Mouse (Mus musculus) spleen, adult 12 weeks (tissue): ENCODE data around the gene Tomm6.
A peak's percentile ranks its signal among the peaks of the same experiment; 100 is the strongest.
"Not testable (repeated sequence)": the region's sequence is repeated elsewhere in the genome, so short reads cannot be mapped to it uniquely, and the experiment has no call there.

ENCODE experiments used
- DNase-seq: peaks from one replicate; pipeline ENCODE4 v3.0.0; 2022; ENCODE audit warnings: low spot score

Tomm6 gene

GRCm38 (mm10) chr17:47694503-47695336, 6.5 kb upstream of the Tomm6 start, which contains the start of gene Prickle4:
Prickle4 (minus strand) TSS chr17:47694736.
- peak; percentile 90 for DNase-seq

DNA sequence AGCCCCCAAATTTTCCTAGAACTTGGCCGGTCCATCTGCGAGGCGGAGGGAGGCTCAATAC, 6.1 kb upstream of the Tomm6 start, which contains the start of gene Gm21981:
Gm21981 (minus strand) TSS at position 14 of the 61 bp plus-strand sequence.
- no peak for DNase-seq

GRCm38 (mm10) chr17:47693671-47694441, 5.7 kb upstream of the Tomm6 start:
- DNase-seq: no peak

- DNase-seq: no peak
Observed at GRCm38 (mm10) chr17:47691650-47692049, 3.5 kb upstream of the Tomm6 start.

DNA sequence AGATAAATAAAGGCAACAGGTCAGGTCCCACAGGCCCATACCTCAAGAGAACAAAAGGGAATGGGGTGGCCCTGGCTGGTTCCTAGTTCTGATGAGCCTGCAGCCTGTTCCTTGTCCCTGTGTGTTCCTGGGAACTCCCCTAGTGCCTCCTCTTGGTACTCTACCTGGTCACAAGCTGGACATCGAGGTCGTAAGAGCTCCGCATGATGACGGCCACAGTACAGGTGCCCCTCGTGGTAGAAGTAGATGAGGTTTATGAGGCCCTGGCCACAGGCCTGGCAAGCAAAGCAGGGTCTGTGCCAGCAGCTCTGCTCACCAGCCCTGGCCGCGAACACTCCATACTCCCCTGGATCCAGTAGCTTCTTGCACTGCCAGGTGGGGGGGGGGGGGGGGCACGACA, 1.7 kb upstream of the Tomm6 start:
- no peak for DNase-seq

DNA sequence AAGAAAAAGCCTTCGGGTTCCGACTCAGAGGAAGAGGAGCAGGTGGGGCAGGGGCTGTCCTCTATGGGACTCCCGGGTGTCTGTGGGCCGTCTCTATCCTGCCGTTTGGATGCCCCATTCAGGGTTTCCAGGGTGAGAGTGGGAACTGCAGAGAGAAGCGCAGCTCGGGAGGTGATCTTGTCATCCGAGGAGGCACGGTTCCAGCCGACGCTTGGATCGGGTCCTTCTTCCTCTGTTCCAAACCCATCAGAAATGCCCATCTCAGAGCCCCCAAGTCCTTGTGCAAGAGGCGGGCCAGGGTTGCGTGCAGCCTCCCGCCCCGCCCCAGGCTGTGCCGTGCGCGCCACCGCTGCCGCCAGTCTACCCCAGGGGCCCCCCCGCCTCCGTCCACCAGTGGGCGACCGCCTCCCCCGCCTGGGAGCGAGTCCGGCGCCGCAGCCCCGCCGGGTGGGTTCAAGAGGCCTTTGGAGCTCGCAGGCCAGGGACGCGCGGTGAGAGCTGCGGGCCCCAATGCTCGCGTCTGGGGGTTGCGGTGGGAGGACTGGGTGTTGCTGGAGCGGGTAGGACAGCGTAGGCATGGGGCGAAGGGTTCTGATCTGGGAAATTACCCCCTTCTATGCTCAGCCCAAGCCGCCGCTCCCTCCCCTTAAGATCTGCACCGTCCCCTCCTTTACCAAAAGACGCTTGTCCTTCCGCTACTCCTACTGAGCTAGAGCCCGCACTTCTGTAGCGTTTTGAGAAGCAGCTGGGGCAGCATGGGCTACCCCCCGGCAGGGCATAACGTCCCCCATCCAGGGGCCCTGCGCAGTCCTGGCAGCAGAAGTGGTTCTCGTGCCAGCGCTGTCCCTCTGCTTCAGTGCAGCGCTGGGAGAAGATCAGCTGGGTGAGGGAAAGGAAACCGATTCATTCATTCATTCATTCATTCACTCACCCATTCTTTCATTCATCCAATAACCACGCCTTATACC, 706 bp upstream of the Tomm6 start, which contains the start of gene Frs3:
Frs3 (plus strand) TSS at position 423 of the 968 bp plus-strand sequence.
- DNase-seq: peak; percentile 33

DNA sequence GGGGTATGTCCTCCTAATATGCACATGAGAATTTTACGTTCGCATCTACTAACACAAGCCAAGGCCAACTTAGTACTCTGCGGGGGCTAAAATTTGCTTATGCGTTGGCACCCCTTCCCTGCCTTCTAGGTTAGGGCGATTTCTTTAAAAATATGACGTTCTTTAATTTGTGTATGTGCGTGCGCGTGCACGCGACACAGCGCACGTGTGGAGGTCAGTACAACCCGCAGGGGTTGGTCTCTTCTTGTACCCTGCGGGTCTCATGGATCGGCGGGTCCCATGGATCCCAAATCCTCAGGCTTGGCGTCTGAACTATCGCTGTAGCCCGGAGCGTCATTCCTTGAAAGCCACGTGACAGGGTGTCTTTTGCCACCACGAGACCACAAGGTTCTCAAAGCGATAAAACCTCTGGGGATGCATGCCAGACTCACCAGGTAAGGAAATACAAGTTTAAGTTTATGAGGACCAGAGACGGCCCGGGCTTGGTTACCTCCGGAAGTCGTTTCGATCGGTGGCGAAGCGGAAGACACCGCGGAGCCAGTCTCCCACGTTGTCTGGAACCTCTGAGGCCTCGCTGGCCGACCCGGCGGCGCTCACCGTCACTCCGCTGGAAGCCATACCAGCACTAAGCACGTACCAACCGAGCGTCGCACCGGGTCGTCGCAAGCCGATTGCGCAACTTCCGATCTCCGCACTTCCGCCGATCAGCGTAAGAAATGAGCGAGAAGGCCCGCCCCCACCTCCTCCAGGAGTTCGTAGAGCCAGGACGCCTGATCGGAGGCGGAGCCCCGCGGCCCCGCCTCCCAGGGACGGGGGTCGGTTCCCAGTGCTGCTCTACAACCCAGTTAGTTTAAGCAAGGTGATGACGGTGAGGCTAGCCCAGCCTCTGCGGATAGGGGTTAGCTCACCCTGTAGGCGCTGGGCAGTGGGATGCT, 510 bp downstream of the Tomm6 start:
- DNase-seq: peak; percentile 81

- no peak for DNase-seq
Observed at GRCm38 (mm10) chr17:47682836-47683235, 5.3 kb downstream of the Tomm6 start.

DNA sequence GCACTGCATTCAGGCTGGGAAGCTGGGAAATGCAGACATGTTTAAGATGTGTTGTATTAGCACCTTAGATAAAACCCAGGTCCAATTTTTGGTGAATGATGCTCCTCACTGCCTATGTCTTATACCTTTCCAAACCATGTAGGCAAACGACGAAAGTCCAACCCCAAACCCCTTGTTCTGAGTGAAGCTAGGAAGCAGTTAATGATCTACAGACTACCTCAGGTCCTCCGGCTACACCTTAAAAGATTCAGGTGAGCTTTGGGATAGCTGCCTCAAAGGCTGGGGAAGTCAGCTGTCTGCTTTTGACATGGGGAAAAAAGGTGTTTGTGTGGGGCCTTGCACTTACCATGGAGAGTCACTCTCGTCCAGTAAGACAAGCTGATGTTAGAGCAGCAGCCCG, 9.5 kb downstream of the Tomm6 start:
- DNase-seq: no peak

- DNase-seq: no peak
Observed at GRCm38 (mm10) chr17:47678238-47678637, 9.9 kb downstream of the Tomm6 start.

DNA sequence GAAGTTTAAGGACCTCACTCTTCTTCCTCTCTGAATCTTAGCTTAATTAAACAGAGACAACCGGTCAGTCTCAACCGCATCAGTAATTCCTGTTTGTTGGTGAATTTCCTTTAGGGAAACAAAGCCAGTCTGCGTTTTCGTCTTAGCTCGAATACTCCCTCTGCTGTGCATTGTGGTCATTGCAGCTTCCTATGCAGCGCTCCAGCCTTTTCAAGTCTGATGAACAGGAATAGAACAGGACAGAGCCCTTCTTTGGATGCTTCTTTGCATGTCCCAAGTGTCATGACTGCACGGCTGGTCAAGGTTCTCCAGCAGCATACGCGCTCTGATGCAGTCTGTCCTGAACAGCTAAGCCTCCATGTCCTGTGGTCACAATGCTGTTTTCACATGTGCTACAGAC, 11.6 kb downstream of the Tomm6 start:
- no peak for DNase-seq

GRCm38 (mm10) chr17:47672311-47673111, 15.7 kb downstream of the Tomm6 start:
- no peak for DNase-seq

- DNase-seq: no peak
Observed at GRCm38 (mm10) chr17:47671988-47672310, 16.2 kb downstream of the Tomm6 start.

- DNase-seq: no peak
Observed at GRCm38 (mm10) chr17:47669166-47669565, 19.0 kb downstream of the Tomm6 start.

DNA sequence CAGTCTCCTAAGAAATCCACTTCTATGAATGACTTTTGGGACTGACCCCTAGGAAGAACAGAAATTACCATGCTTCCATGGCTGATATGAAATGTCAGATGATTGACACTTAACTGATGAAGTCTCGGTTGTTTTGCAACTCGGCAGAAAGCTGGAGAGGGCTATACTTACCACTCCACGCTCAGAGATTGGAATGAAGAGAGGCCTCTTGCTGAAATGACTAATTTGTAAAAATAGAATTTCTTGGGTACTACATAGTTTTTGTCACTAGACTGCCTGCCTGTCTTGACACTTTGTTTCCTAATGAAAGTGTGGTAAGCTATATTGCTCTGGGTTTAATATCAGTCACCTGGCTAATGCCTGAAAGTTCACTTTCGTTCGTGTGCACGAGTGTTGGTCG, 23.7 kb downstream of the Tomm6 start:
- DNase-seq: no peak

DNA sequence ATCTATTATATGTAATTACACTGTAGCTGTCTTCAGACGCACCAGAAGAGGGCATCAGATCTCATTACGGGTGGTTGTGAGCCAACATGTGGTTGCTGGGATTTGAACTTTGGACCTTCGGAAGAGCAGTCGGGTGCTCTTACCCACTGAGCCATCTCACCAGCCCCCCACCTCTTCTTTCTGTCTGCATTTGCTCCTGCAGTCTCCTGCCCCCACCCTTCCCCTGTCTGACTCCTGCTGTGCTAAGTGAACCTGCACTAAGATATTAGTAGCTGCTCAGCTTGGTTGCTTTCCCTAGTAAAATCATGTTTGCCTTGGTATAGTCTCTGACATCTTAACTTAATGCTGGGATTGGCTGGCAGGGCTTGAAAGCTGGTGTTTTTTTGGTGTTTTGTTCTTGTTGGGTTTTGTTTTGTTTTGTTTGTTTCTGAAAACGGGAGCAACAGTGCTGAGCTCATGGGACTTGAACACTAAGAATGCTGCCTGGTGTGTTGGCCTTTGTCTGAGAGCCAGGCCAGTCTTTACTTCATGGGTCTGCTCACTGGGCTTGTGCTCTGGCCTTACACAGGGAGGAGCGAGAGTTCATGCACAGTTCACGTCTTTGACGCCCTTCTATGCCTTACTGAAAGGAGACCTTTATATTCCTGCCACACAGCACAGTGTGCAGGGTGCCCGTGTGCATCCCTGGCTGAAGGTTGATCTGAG, 25.0 kb downstream of the Tomm6 start:
- no peak for DNase-seq

DNA sequence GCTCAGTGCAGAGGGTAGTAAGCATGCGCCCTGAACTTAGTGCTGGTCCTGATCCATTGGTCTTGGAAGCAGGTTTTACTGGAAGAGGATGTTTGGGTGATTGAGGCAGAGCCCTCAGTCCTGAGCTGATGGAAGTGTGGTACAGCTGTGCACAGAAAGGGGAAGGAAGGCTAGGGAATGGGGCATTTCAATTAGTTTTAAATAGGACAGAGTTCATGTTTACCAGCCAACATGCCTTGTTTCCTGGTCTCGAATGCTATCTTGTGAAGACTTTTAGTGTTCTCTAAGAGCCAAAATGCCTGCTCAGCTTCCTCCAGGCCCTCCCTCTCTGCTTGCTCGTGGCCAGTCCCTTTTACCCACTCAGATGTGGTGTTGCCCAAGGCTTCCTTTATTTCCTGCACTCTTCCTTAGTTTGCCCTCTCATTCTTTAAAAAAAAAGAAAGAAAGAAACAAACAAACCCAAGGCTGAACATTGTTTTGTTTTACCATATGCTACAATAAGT, 29.4 kb downstream of the Tomm6 start:
- no peak for DNase-seq

DNA sequence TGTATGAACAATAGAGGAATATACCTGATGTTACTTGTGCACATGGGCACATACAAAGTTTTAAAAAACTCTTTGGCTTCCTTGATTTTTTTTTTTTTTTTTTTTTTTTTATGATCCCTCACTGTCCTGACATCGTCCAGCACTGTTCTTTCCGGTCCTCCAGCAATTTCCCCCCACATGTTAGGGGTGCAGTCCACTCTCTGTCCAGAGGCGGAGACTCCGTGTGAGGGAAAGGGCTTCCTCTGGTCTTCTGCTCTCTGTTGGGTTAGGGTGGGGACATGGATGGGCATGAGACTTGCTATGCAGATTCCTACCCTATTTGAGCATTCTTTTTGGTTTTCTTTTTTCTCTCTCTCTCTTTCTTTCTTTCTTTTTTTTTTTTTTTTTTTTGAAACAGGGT, 30.3 kb downstream of the Tomm6 start:
- DNase-seq: no peak

- DNase-seq: no peak
Observed at GRCm38 (mm10) chr17:47655697-47656096, 32.5 kb downstream of the Tomm6 start.

- DNase-seq: not testable (repeated sequence)
Observed at GRCm38 (mm10) chr17:47654346-47654745, 33.8 kb downstream of the Tomm6 start.
